Mouse (Mus musculus): Measurements from ENCODE around the gene Plce1. TPM values are rescaled to one million over a fixed set of nuclear protein-coding genes. Genes with fewer than 3 reads are reported as not detected.

Plce1 gene
- total and polyA plus RNA-seq, 3 experiments: not detected

GRCm38 (mm10) chr19:38441860-38442259 is 39.0 kb upstream of the Plce1 start:
- no peak for DNase-seq (ENCODE audit: low read depth, low spot score)
- H3K27ac ChIP-seq (ENCODE audit: control insufficient read depth, low read depth, low read length): no peak overlapping the region
- no peaks in the 10 kb centered on the region for H3K36me3 ChIP-seq (ENCODE audit: control insufficient read depth in 1 of 2, insufficient read depth in 2 of 2, low read length in 2 of 2)
- no peaks in the 10 kb centered on the region for H3K79me2 ChIP-seq (ENCODE audit: control insufficient read depth, insufficient read depth, low read length, poor library complexity)
- H3K4me3 ChIP-seq (ENCODE audit: control insufficient read depth in 1 of 2, insufficient read depth in 1 of 2, low read depth in 2 of 2, low read length in 2 of 2): no peak overlapping the region
- TF ChIP-seq TAL1 (IDR thresholded peaks at IDR 0.05; ENCODE audit: low read length) (no peak), RAD21 (IDR thresholded peaks at IDR 0.05; ENCODE audit: low read depth, low read length) (no peak), ETS1 (IDR thresholded peaks at IDR 0.05; ENCODE audit: low read depth, low read length) (no peak), EP300 (IDR thresholded peaks at IDR 0.05; ENCODE audit: low read depth in 1 of 2, low read length in 2 of 2) (no peak), TBP (IDR thresholded peaks at IDR 0.05; ENCODE audit: low read depth, low read length) (no peak), MYC (IDR thresholded peaks at IDR 0.05; ENCODE audit: low read depth, low read length) (no peak), POLR2A (IDR thresholded peaks at IDR 0.05; ENCODE audit: control insufficient read depth in 1 of 2, insufficient read depth in 1 of 2, low read depth in 1 of 2, low read length in 2 of 2, poor library complexity in 1 of 2) (no peak), POLR2AphosphoS5 (IDR thresholded peaks at IDR 0.05; ENCODE audit: borderline replicate concordance, low read depth, low read length) (no peak)
- H3K9me3 ChIP-seq (replicated peaks; ENCODE audit: insufficient read depth, low read length): no peaks in the 10 kb centered on the region
- no peaks in the 10 kb centered on the region for H3K4me1 ChIP-seq (ENCODE audit: control insufficient read depth in 1 of 2, insufficient read depth in 2 of 2, low read length in 2 of 2)
- H3K9ac ChIP-seq (ENCODE audit: control insufficient read depth, low read depth, low read length, poor library complexity, severe bottlenecking): no peak overlapping the region
- no peaks in the 10 kb centered on the region for H3K27me3 ChIP-seq (ENCODE audit: control insufficient read depth in 1 of 2, insufficient read depth in 2 of 2, low read length in 2 of 2)

- H3K9me3 ChIP-seq (replicated peaks; ENCODE audit: insufficient read depth, low read length): no peaks in the 10 kb centered on the region
- H3K4me1 ChIP-seq (ENCODE audit: control insufficient read depth in 1 of 2, insufficient read depth in 2 of 2, low read length in 2 of 2): no peaks in the 10 kb centered on the region
- no peak overlapping the region for H3K9ac ChIP-seq (ENCODE audit: control insufficient read depth, low read depth, low read length, poor library complexity, severe bottlenecking)
- no peak overlapping the region for H3K4me3 ChIP-seq (ENCODE audit: control insufficient read depth in 1 of 2, insufficient read depth in 1 of 2, low read depth in 2 of 2, low read length in 2 of 2)
- H3K36me3 ChIP-seq (ENCODE audit: control insufficient read depth in 1 of 2, insufficient read depth in 2 of 2, low read length in 2 of 2): no peaks in the 10 kb centered on the region
- no peak for DNase-seq (ENCODE audit: low read depth, low spot score)
- H3K27me3 ChIP-seq (ENCODE audit: control insufficient read depth in 1 of 2, insufficient read depth in 2 of 2, low read length in 2 of 2): no peaks in the 10 kb centered on the region; a peak in 2 of 4 replicates
- H3K79me2 ChIP-seq (ENCODE audit: control insufficient read depth, insufficient read depth, low read length, poor library complexity): no peaks in the 10 kb centered on the region
- peak; percentile 35; the same call in 1 of the 2 replicates for TF ChIP-seq MAFK (IDR thresholded peaks at IDR 0.05; ENCODE audit: borderline replicate concordance, low read depth, low read length)
- no peak for TF ChIP-seq RAD21 (IDR thresholded peaks at IDR 0.05; ENCODE audit: low read depth, low read length)
- H3K27ac ChIP-seq (ENCODE audit: control insufficient read depth, low read depth, low read length): no peak overlapping the region
Measured at GRCm38 (mm10) chr19:38445758-38446157, 35.2 kb upstream of the Plce1 start.

- H3K4me3 ChIP-seq (ENCODE audit: control insufficient read depth in 1 of 2, insufficient read depth in 1 of 2, low read depth in 2 of 2, low read length in 2 of 2): no peak overlapping the region
- no peaks in the 10 kb centered on the region for H3K36me3 ChIP-seq (ENCODE audit: control insufficient read depth in 1 of 2, insufficient read depth in 2 of 2, low read length in 2 of 2)
- H3K9me3 ChIP-seq (replicated peaks; ENCODE audit: insufficient read depth, low read length): no peaks in the 10 kb centered on the region
- TF ChIP-seq EP300 (IDR thresholded peaks at IDR 0.05; ENCODE audit: low read depth in 1 of 2, low read length in 2 of 2): no peak
- no peak for TF ChIP-seq ETS1 (IDR thresholded peaks at IDR 0.05; ENCODE audit: low read depth, low read length)
- no peak for TF ChIP-seq MAX (IDR thresholded peaks at IDR 0.05; ENCODE audit: low read length)
- no peak for TF ChIP-seq CHD1 (IDR thresholded peaks at IDR 0.05; ENCODE audit: low read depth, low read length)
- TF ChIP-seq ZC3H11A (IDR thresholded peaks at IDR 0.05; ENCODE audit: low read depth, low read length): no peak
- no peak for TF ChIP-seq KAT2A (conservative IDR thresholded peaks at IDR 0.05; ENCODE audit: low read depth, low read length)
- no peak for TF ChIP-seq GABPA (IDR thresholded peaks at IDR 0.05; ENCODE audit: low read depth, low read length)
- TF ChIP-seq RCOR1 (IDR thresholded peaks at IDR 0.05; ENCODE audit: low read depth, low read length): no peak
- no peak for TF ChIP-seq MYB (IDR thresholded peaks at IDR 0.05; ENCODE audit: low read depth, low read length)
- no peak for TF ChIP-seq CTCF (IDR thresholded peaks at IDR 0.05 in 2 of 3, conservative IDR thresholded peaks at IDR 0.05 in 1 of 3; ENCODE audit: control insufficient read depth in 1 of 3, insufficient read depth in 1 of 3, low read depth in 2 of 3, low read length in 3 of 3, poor library complexity in 1 of 3, severe bottlenecking in 1 of 3)
- TF ChIP-seq ZNF384 (IDR thresholded peaks at IDR 0.05; ENCODE audit: low read depth, low read length): no peak
- TF ChIP-seq POLR2AphosphoS2 (IDR thresholded peaks at IDR 0.05; ENCODE audit: low read length): no peak
- TF ChIP-seq ZMIZ1 (IDR thresholded peaks at IDR 0.05; ENCODE audit: low read depth, low read length): no peak
- no peak for TF ChIP-seq SIN3A (IDR thresholded peaks at IDR 0.05; ENCODE audit: low read length)
- TF ChIP-seq CHD2 (IDR thresholded peaks at IDR 0.05; ENCODE audit: low read length): no peak
- no peak for TF ChIP-seq POLR2AphosphoS5 (IDR thresholded peaks at IDR 0.05; ENCODE audit: borderline replicate concordance, low read depth, low read length)
- TF ChIP-seq USF2 (IDR thresholded peaks at IDR 0.05; ENCODE audit: borderline replicate concordance in 1 of 2, insufficient read depth in 1 of 2, low read depth in 1 of 2, low read length in 2 of 2): no peak
- no peak for DNase-seq (ENCODE audit: low read depth, low spot score)
- peaks cover 0 to 1% of the 10 kb centered on the region in 2 experiments; a peak in 1 of 4 replicates for H3K27me3 ChIP-seq (ENCODE audit: control insufficient read depth in 1 of 2, insufficient read depth in 2 of 2, low read length in 2 of 2)
- no peaks in the 10 kb centered on the region for H3K4me1 ChIP-seq (ENCODE audit: control insufficient read depth in 1 of 2, insufficient read depth in 2 of 2, low read length in 2 of 2)
- no peak overlapping the region for H3K27ac ChIP-seq (ENCODE audit: control insufficient read depth, low read depth, low read length)
- H3K79me2 ChIP-seq (ENCODE audit: control insufficient read depth, insufficient read depth, low read length, poor library complexity): no peaks in the 10 kb centered on the region
- no peak overlapping the region for H3K9ac ChIP-seq (ENCODE audit: control insufficient read depth, low read depth, low read length, poor library complexity, severe bottlenecking)
Measured at GRCm38 (mm10) chr19:38455228-38455627, 25.7 kb upstream of the Plce1 start.
